Mouse (Mus musculus): Measurements from ENCODE around the gene Amph. TPM values are rescaled to one million over a fixed set of nuclear protein-coding genes. Genes with fewer than 3 reads are reported as not detected.

The Amph gene
- total and polyA plus RNA-seq, 3 experiments = not detected

GRCm38 (mm10) chr13:18949626-18950200 lies 1.7 kb downstream of the Amph start:
- no peak for DNase-seq (ENCODE audit: low read depth, low spot score)
- Histone ChIP-seq H3K36me3 (ENCODE audit: control insufficient read depth in 1 of 2, insufficient read depth in 2 of 2, low read length in 2 of 2) (no peaks in the 10 kb centered on the region), H3K9me3 (replicated peaks; ENCODE audit: insufficient read depth, low read length) (no peaks in the 10 kb centered on the region), H3K4me3 (ENCODE audit: control insufficient read depth in 1 of 2, insufficient read depth in 1 of 2, low read depth in 2 of 2, low read length in 2 of 2) (no peak overlapping the region), H3K79me2 (ENCODE audit: control insufficient read depth, insufficient read depth, low read length, poor library complexity) (no peaks in the 10 kb centered on the region), H3K27me3 (ENCODE audit: control insufficient read depth in 1 of 2, insufficient read depth in 2 of 2, low read length in 2 of 2) (no peaks in the 10 kb centered on the region), H3K27ac (ENCODE audit: control insufficient read depth, low read depth, low read length) (no peak overlapping the region), H3K4me1 (ENCODE audit: control insufficient read depth in 1 of 2, insufficient read depth in 2 of 2, low read length in 2 of 2) (no peaks in the 10 kb centered on the region), H3K9ac (ENCODE audit: control insufficient read depth, low read depth, low read length, poor library complexity, severe bottlenecking) (no peak overlapping the region)
- TF ChIP-seq USF2 (IDR thresholded peaks at IDR 0.05; ENCODE audit: borderline replicate concordance in 1 of 2, insufficient read depth in 1 of 2, low read depth in 1 of 2, low read length in 2 of 2) = no peak
- TF ChIP-seq ZMIZ1 (IDR thresholded peaks at IDR 0.05; ENCODE audit: low read depth, low read length) = no peak
- no peak for TF ChIP-seq EP300 (IDR thresholded peaks at IDR 0.05; ENCODE audit: low read depth in 1 of 2, low read length in 2 of 2)

DNA sequence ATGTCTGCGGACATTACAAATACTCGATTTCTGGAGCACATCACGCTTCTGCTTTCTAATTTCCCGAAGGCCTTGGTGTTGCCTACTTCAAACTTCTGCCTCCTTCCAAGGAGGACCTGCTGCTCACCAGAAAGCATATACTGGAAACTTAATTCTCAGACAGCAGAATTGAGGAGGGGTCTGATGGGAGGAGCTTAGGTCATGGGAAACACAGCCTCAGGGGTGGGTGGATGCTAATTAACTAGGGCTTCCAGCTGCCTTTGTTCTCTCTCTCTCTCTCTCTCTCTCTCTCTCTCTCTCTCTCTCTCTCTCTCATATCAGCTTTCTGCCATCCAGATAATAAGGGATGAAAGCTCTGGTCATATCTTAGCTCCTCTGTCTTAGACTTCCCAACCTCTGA lies 5.6 kb downstream of the Amph start:
- Histone ChIP-seq H3K4me1 (ENCODE audit: control insufficient read depth in 1 of 2, insufficient read depth in 2 of 2, low read length in 2 of 2) (no peaks in the 10 kb centered on the region), H3K36me3 (ENCODE audit: control insufficient read depth in 1 of 2, insufficient read depth in 2 of 2, low read length in 2 of 2) (no peaks in the 10 kb centered on the region), H3K27me3 (ENCODE audit: control insufficient read depth in 1 of 2, insufficient read depth in 2 of 2, low read length in 2 of 2) (no peaks in the 10 kb centered on the region), H3K4me3 (ENCODE audit: control insufficient read depth in 1 of 2, insufficient read depth in 1 of 2, low read depth in 2 of 2, low read length in 2 of 2) (no peak overlapping the region), H3K79me2 (ENCODE audit: control insufficient read depth, insufficient read depth, low read length, poor library complexity) (no peaks in the 10 kb centered on the region), H3K9ac (ENCODE audit: control insufficient read depth, low read depth, low read length, poor library complexity, severe bottlenecking) (no peak overlapping the region), H3K9me3 (replicated peaks; ENCODE audit: insufficient read depth, low read length) (no peaks in the 10 kb centered on the region), H3K27ac (ENCODE audit: control insufficient read depth, low read depth, low read length) (no peak overlapping the region)
- TF ChIP-seq MEF2A (IDR thresholded peaks at IDR 0.05; ENCODE audit: extremely low read depth, insufficient replicate concordance, low read depth, low read length, poor library complexity, severe bottlenecking) (no peak), MAFK (IDR thresholded peaks at IDR 0.05; ENCODE audit: borderline replicate concordance, low read depth, low read length) (no peak), ZC3H11A (IDR thresholded peaks at IDR 0.05; ENCODE audit: low read depth, low read length) (no peak), MXI1 (IDR thresholded peaks at IDR 0.05; ENCODE audit: low read depth, low read length) (no peak), MAX (IDR thresholded peaks at IDR 0.05; ENCODE audit: low read length) (no peak), UBTF (IDR thresholded peaks at IDR 0.05; ENCODE audit: borderline replicate concordance, insufficient read depth, low read depth, low read length) (no peak), CTCF (IDR thresholded peaks at IDR 0.05 in 2 of 3, conservative IDR thresholded peaks at IDR 0.05 in 1 of 3; ENCODE audit: control insufficient read depth in 1 of 3, insufficient read depth in 1 of 3, low read depth in 2 of 3, low read length in 3 of 3, poor library complexity in 1 of 3, severe bottlenecking in 1 of 3) (no peak), TCF12 (IDR thresholded peaks at IDR 0.05; ENCODE audit: low read depth, low read length) (no peak), CHD2 (IDR thresholded peaks at IDR 0.05; ENCODE audit: low read length) (no peak), USF1 (IDR thresholded peaks at IDR 0.05; ENCODE audit: low read depth, low read length) (no peak), TAL1 (IDR thresholded peaks at IDR 0.05; ENCODE audit: low read length) (no peak)
- no peak for DNase-seq (ENCODE audit: low read depth, low spot score)
